Mouse (Mus musculus) lung, postnatal 0 days (tissue): Measurements from ENCODE around the gene 4933416C03Rik. TPM values are rescaled to one million over a fixed set of nuclear protein-coding genes. Genes with fewer than 3 reads are reported as not detected.
A peak's percentile ranks its signal among the peaks of the same experiment; 100 is the strongest.

Source experiments
- ATAC-seq: fragments of 200-750 bp; cut with Nextera tagmentation; 2 replicates; pipeline ENCODE4 v1.8.0; 2017; ENCODE audit warnings: moderate library complexity
- DNase-seq: peaks from one replicate; pipeline ENCODE4 v3.0.0-alpha.2; 2016; ENCODE audit warnings: low spot score
- H3K27ac ChIP-seq: fragments of 300-500 bp; sonication (generic); 2 replicates; pipeline ENCODE4 v1.5.1; 2014; ENCODE audit warnings: antibody characterized with exemption, mild to moderate bottlenecking, low read length, mixed read lengths
- H3K27me3 ChIP-seq: fragments of 300-500 bp; sonication (generic); replicated peaks from 2 replicates; pipeline ENCODE4 v1.6.1; 2014; ENCODE audit warnings: low read length, mixed read lengths; ENCODE audit not compliant: insufficient read depth
- H3K36me3 ChIP-seq: fragments of 300-500 bp; sonication (generic); 2 replicates; pipeline ENCODE4 v1.6.1; 2014; ENCODE audit warnings: low read length, mixed read lengths; ENCODE audit not compliant: insufficient read depth
- H3K4me1 ChIP-seq: fragments of 300-500 bp; sonication (generic); 2 replicates; pipeline ENCODE4 v1.6.1; 2014; ENCODE audit warnings: antibody characterized with exemption, low read depth, low read length, mixed read lengths; ENCODE audit not compliant: insufficient read depth
- H3K4me2 ChIP-seq: fragments of 300-500 bp; sonication (generic); replicated peaks from 2 replicates; pipeline ENCODE4 v1.6.1; 2014; ENCODE audit warnings: low read depth, mild to moderate bottlenecking, low read length, moderate library complexity, mixed read lengths
- H3K4me3 ChIP-seq: fragments of 300-500 bp; sonication (generic); 2 replicates; pipeline ENCODE4 v1.5.1; 2014; ENCODE audit warnings: low read depth, low read length
- H3K9ac ChIP-seq: fragments of 300-500 bp; sonication (generic); replicated peaks from 2 replicates; pipeline ENCODE4 v1.6.1; 2014; ENCODE audit warnings: low read depth, mild to moderate bottlenecking
- H3K9me3 ChIP-seq: fragments of 300-500 bp; sonication (generic); 2 replicates; pipeline ENCODE4 v1.6.1; 2016; ENCODE audit warnings: low read length, mixed read lengths
- CTCF ChIP-seq: IDR thresholded peaks from 2 replicates; pipeline ENCODE4 v1.5.1; 2016; ENCODE audit warnings: antibody characterized with exemption, mild to moderate bottlenecking
- EP300 ChIP-seq: IDR thresholded peaks from 2 replicates; pipeline ENCODE4 v1.6.1; 2016; ENCODE audit warnings: antibody characterized with exemption, mild to moderate bottlenecking, control low read depth
- WGBS: fragments of 180-500 bp; shearing (Covaris S2); extraction: QIAGEN DNeasy Blood & Tissue Kit; methylation state at CpG from one replicate; pipeline ENCODE4 v1.1.7; 2014; 5-methylcytosine and 5-hydroxymethylcytosine counted together
- polyA plus RNA-seq: library from polyadenylated mRNA; unstranded; fragments of >200 nt; fragmentation: Nextera tagmentation; extraction: Ambion mirVana; gene quantifications from 2 replicates; pipeline ENCODE4 v1.2.1, GENCODE M21; 2015

4933416C03Rik gene
- polyA plus RNA-seq, 1 experiment from 2014 or later: not detected

DNA sequence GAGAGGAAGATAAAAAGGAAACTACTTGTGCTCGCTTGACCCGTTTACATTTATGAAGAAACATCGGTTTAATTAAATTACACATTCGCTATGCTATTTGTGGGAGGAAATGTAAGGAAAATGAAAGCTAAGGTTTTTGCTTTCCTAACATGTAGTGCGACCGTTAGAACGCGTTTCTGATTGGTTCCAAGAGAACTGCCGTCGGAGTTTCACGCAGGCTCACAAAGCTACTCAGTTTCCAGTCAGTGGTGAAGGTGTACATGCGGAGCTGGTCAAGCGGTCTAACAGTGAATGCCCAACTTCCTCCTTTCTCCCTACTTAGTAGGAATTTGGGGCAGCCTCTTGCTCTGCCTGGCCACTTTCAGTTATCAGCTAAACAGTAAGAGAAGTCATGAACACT, 17.3 kb downstream of the 4933416C03Rik start:
- H3K4me1 ChIP-seq: no peaks in the 10 kb centered on the region
- H3K27ac ChIP-seq: no peak overlapping the region
- no peak overlapping the region for H3K4me2 ChIP-seq
- H3K36me3 ChIP-seq: no peaks in the 10 kb centered on the region
- TF ChIP-seq EP300: no peak
- DNase-seq (no peak), ATAC-seq (no peak)
- no peaks in the 10 kb centered on the region for H3K9me3 ChIP-seq
- no peaks in the 10 kb centered on the region for H3K27me3 ChIP-seq
- no peak overlapping the region for H3K4me3 ChIP-seq
- 85% methylated on average over 13 of the region's 13 CpGs for WGBS
- H3K9ac ChIP-seq: no peak overlapping the region

DNA sequence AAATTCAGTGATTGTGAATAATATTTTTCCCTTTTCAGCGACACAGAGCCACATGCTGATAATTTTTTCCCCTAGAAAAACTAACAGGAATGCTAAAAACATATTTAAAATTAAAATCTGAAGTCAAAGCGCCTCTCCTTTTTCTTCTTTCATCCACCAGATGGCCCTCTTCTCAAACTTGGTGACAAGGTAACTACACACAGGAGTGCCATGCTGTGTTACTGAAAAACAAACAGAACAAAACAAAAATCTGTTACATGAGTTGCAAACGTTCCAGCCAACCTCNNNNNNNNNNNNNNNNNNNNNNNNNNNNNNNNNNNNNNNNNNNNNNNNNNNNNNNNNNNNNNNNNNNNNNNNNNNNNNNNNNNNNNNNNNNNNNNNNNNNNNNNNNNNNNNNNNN, 29.8 kb downstream of the 4933416C03Rik start:
- ATAC-seq (no peak), DNase-seq (peak; percentile 13)
- no peaks in the 10 kb centered on the region for H3K27me3 ChIP-seq
- no peaks in the 10 kb centered on the region for H3K9me3 ChIP-seq
- no peak overlapping the region for H3K27ac ChIP-seq
- no peak overlapping the region for H3K4me2 ChIP-seq
- no peaks in the 10 kb centered on the region for H3K36me3 ChIP-seq
- H3K4me1 ChIP-seq: no peaks in the 10 kb centered on the region
- WGBS: 26% methylated on average over 3 of the region's 3 CpGs
- TF ChIP-seq CTCF (peak; percentile 44), EP300 (no peak)
- H3K4me3 ChIP-seq: no peak overlapping the region
- H3K9ac ChIP-seq: no peak overlapping the region

DNA sequence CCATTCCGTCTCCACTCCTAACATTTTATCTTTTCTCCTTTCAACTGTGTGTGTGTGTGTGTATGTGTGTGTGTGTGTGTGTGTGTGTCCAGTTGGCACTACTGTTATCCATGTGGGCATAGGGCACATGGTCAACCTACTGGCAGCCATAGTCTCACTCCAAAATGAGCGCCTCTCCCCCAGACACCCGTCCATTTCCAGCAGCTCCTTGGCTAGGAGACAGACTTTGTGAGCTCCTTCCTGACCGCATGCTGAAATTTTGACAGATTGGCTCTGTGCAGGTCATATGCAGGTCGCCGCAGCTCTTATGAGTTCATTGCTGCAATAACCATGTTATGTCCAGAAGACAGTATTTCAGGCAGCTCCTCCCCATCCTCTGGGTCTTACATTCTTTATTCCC, 32.9 kb downstream of the 4933416C03Rik start:
- ATAC-seq (no peak), DNase-seq (no peak)
- Histone ChIP-seq H3K4me1 (no peaks in the 10 kb centered on the region), H3K27me3 (no peaks in the 10 kb centered on the region), H3K36me3 (no peaks in the 10 kb centered on the region), H3K9me3 (no peaks in the 10 kb centered on the region), H3K4me3 (no peak overlapping the region), H3K27ac (no peak overlapping the region), H3K9ac (no peak overlapping the region), H3K4me2 (no peak overlapping the region)
- TF ChIP-seq CTCF (no peak), EP300 (no peak)
- 74% methylated on average over 6 of the region's 6 CpGs for WGBS

DNA sequence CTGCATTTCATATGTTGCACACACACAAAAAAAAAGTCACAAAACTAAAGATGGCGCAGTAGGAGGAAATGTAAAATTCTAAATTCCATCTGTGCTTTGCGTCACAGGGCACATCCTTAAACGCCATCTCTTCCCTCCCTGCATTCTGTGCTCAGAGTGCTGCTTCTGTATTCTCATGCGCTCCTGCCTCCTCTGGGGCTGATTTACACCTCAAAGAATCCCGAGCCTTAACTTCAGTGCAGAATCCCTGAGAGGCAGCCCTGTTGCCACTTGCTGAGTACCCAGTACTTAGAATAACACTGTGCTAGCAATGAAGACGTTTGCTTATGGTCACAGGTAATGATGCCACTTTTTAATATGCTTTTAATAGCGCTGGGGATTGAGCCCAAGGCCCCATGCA, 34.3 kb downstream of the 4933416C03Rik start:
- no peaks in the 10 kb centered on the region for H3K36me3 ChIP-seq
- DNase-seq: no peak

DNA sequence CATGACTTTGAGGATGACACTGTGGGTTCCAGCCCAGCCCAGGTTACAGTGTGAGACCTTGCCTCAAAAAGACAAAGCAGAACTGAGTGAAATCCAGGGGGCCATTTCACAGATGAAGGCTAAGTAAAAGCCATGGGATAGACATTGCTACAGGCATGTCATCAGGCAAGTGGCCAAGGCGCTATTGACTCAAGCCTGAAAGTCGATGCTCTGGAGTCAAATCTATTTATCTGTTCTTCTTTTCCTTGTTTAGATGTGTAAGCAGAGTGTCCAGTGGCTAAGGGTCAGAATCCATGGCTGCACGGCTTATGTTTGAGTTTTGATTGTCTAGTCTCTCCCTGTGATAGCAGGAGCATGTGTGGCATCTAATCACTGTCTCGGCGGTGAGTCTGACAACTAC, 35.1 kb downstream of the 4933416C03Rik start:
- no peak for ATAC-seq
- Histone ChIP-seq H3K4me1 (no peaks in the 10 kb centered on the region), H3K27me3 (no peaks in the 10 kb centered on the region), H3K9ac (no peak overlapping the region), H3K4me2 (no peak overlapping the region), H3K36me3 (no peaks in the 10 kb centered on the region), H3K27ac (no peak overlapping the region), H3K9me3 (no peaks in the 10 kb centered on the region), H3K4me3 (no peak overlapping the region)
- DNase-seq: no peak
- 65% methylated on average over 5 of the region's 5 CpGs for WGBS
- TF ChIP-seq CTCF (no peak), EP300 (no peak)

More for the DNA sequence above, 34.3 kb downstream of the 4933416C03Rik start:
- Histone ChIP-seq H3K27ac (no peak overlapping the region), H3K4me1 (no peaks in the 10 kb centered on the region), H3K27me3 (no peaks in the 10 kb centered on the region), H3K4me3 (no peak overlapping the region), H3K9ac (no peak overlapping the region), H3K4me2 (no peak overlapping the region), H3K9me3 (no peaks in the 10 kb centered on the region)
- TF ChIP-seq EP300 (no peak), CTCF (no peak)
- whole genome bisulfite sequencing: 45% methylated on average over 7 of the region's 7 CpGs
- no peak for ATAC-seq

DNA sequence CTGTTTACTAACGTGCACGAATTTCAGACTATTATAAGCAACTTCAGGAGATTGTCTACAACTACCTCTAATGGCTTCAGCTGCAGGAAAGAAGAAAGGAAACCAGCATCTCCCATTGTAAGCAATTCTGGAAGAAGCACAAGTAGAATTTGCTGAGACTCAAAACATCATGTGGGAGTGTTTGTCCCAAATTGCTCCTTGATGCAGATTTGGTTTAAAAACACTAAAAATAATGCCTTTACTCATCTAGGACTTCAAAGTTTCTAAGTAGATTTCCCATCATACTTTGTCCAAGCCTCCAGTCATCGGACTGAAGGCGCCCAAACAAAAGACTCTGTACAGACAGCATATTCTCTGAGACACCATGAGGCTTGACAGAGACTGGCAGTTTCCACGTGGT, 37.8 kb downstream of the 4933416C03Rik start:
- 72% methylated on average over 5 of the region's 5 CpGs for WGBS
- DNase-seq (no peak), ATAC-seq (no peak)
- no peaks in the 10 kb centered on the region for H3K36me3 ChIP-seq
- no peak overlapping the region for H3K9ac ChIP-seq
- H3K4me3 ChIP-seq: no peak overlapping the region
- no peaks in the 10 kb centered on the region for H3K4me1 ChIP-seq
- H3K27ac ChIP-seq: no peak overlapping the region
- TF ChIP-seq CTCF: no peak
- TF ChIP-seq EP300: no peak
- no peak overlapping the region for H3K4me2 ChIP-seq
- no peaks in the 10 kb centered on the region for H3K9me3 ChIP-seq
- no peaks in the 10 kb centered on the region for H3K27me3 ChIP-seq

Other genes starting within 250 kb of the 4933416C03Rik start
- 2.6 and 3.3 TPM in 2 replicates for gene Ptprr, start 95.7 kb downstream of the 4933416C03Rik start, polyA plus RNA-seq
- 25.0 and 28.8 TPM in 2 replicates for gene Ptprb, start 161.6 kb upstream of the 4933416C03Rik start, polyA plus RNA-seq